Mouse (Mus musculus) heart, adult 11 months (tissue): Measurements from ENCODE around the gene Arl4c.

Experiments used
- DNase-seq: peaks from one replicate; pipeline ENCODE4 v3.0.0; 2022

Arl4c gene

GRCm38 (mm10) chr1:88701870-88702661 is at the start of gene Arl4c:
Gene Arl4c, minus strand, starts transcription at chr1:88702221.
- DNase-seq = peak; percentile 99

- no peak for DNase-seq
Observed at GRCm38 (mm10) chr1:88751332-88751731, 49.3 kb upstream of the Arl4c start.

GRCm38 (mm10) chr1:88750576-88750975 is 48.6 kb upstream of the Arl4c start:
- DNase-seq = no peak

GRCm38 (mm10) chr1:88750126-88750525 is 48.1 kb upstream of the Arl4c start:
- peak; percentile 82 for DNase-seq

GRCm38 (mm10) chr1:88749106-88749505 is 47.1 kb upstream of the Arl4c start:
- peak; percentile 75 for DNase-seq

GRCm38 (mm10) chr1:88745256-88745655 is 43.2 kb upstream of the Arl4c start:
- peak; percentile 97 for DNase-seq

GRCm38 (mm10) chr1:88744261-88744660 is 42.2 kb upstream of the Arl4c start:
- DNase-seq = peak; percentile 72

- DNase-seq = no peak
Observed at GRCm38 (mm10) chr1:88742372-88742771, 40.4 kb upstream of the Arl4c start.

GRCm38 (mm10) chr1:88739546-88739945 is 37.5 kb upstream of the Arl4c start:
- DNase-seq = peak; percentile 71

- no peak for DNase-seq
Observed at GRCm38 (mm10) chr1:88738931-88739330, 36.9 kb upstream of the Arl4c start.

GRCm38 (mm10) chr1:88729496-88729895 is 27.5 kb upstream of the Arl4c start:
- DNase-seq = peak; percentile 81

GRCm38 (mm10) chr1:88727369-88727768 is 25.3 kb upstream of the Arl4c start:
- no peak for DNase-seq

GRCm38 (mm10) chr1:88725716-88726115 is 23.7 kb upstream of the Arl4c start:
- DNase-seq = no peak

- DNase-seq = no peak
Observed at GRCm38 (mm10) chr1:88720626-88721229, 18.7 kb upstream of the Arl4c start.

- no peak for DNase-seq
Observed at GRCm38 (mm10) chr1:88718563-88718962, 16.5 kb upstream of the Arl4c start.

GRCm38 (mm10) chr1:88717736-88718135 is 15.7 kb upstream of the Arl4c start:
- no peak for DNase-seq

- no peak for DNase-seq
Observed at GRCm38 (mm10) chr1:88712011-88712410, 10.0 kb upstream of the Arl4c start.

GRCm38 (mm10) chr1:88708646-88709305 is 6.8 kb upstream of the Arl4c start:
- no peak for DNase-seq

- no peak for DNase-seq
Observed at GRCm38 (mm10) chr1:88708191-88708590, 6.2 kb upstream of the Arl4c start.

- no peak for DNase-seq
Observed at GRCm38 (mm10) chr1:88707536-88707935, 5.5 kb upstream of the Arl4c start.

- peak; percentile 99 for DNase-seq
Observed at GRCm38 (mm10) chr1:88705799-88706198, 3.8 kb upstream of the Arl4c start.

GRCm38 (mm10) chr1:88705050-88705449 is 3.0 kb upstream of the Arl4c start:
- DNase-seq = no peak

- DNase-seq = peak; percentile 94
Observed at GRCm38 (mm10) chr1:88700961-88701861, 810 bp downstream of the Arl4c start.
